Mouse (Mus musculus): ENCODE data around the gene Slc25a28.

GRCm38 (mm10) chr19:43699763-43700155, 25.1 kb upstream of the Slc25a28 start:
- no peak for TF ChIP-seq CTCF (IDR thresholded peaks at IDR 0.05; ENCODE audit: borderline replicate concordance, extremely low read depth, insufficient read depth, insufficient read length)
- no peak for TF ChIP-seq POLR2A (IDR thresholded peaks at IDR 0.05; ENCODE audit: borderline replicate concordance, extremely low read depth, insufficient read depth, insufficient read length, poor library complexity, severe bottlenecking)

Measured in brain, embryonic 14.5 days (tissue).